16 mouse cellular contexts compared by ENCODE assay signal in the genomic region with DNA sequence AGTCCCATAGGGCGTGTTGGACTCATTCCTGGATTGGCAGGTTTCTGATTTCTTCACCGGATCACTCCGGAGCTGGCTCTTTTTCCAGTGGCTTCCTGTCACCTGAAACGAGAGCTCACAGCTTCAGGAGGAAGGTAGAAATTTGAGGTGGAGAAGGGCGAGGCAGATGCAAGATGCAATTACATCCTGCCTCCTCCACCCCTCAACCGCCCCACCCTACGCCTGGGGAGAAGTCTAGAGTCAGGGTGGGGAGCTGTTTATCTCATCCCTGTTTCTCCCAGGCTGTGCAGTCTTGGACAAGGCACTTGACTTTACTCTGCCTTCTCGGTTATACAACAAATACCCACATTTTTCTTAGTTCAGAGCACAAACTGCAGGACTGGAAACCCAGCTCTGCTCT.
DNase-seq lines count a peak whose midpoint lies in the region; ATAC-seq and TF ChIP-seq lines count a peak whose summit lies in the region.
"Had no signal": no experiment of that assay in that cellular context is flagged by ENCODE, and none has a peak within 500 bp of the region (broad histone marks: within the 10 kb centered on the region; RNA-seq: fewer than 3 reads in every experiment).

No protein-coding gene starts in this region.

- 0 out of 2 replicates have a peak overlapping the region, but pooled peaks have one; percentile 8 for H3K9ac ChIP-seq in liver, embryonic 16.5 days (ENCODE audit: low read depth, low read length)
- H3K9ac ChIP-seq in heart, embryonic 12.5 days: no peak overlapping the region
- H3K9ac ChIP-seq: embryonic facial prominence, embryonic 13.5 days; forebrain, postnatal 0 days; lung, embryonic 14.5 days had no signal

- no peak overlapping the region for H3K27ac ChIP-seq in liver, embryonic 16.5 days (ENCODE audit: low read length)
- no peak overlapping the region for H3K27ac ChIP-seq in heart, embryonic 12.5 days (ENCODE audit: poor library complexity, severe bottlenecking)
- H3K27ac ChIP-seq: embryonic facial prominence, embryonic 13.5 days had no signal

- 60% methylated on average over 8 of the region's 8 CpGs for WGBS in liver, embryonic 16.5 days (ENCODE audit: insufficient replicate concordance)
- 76% methylated on average over 8 of the region's 8 CpGs for WGBS in heart, embryonic 12.5 days

- no peak for TF ChIP-seq CTCF in E14TG2a.4 (conservative IDR thresholded peaks at IDR 0.05; ENCODE audit: low read length)

- H3K27me3 ChIP-seq in E14TG2a.4 (ENCODE audit: insufficient read depth, low read length): no peaks in the 10 kb centered on the region
- H3K27me3 ChIP-seq in liver, embryonic 16.5 days (ENCODE audit: control insufficient read depth, insufficient read depth, low read depth, low read length): no peaks in the 10 kb centered on the region
- H3K27me3 ChIP-seq in heart, embryonic 12.5 days (replicated peaks): no peaks in the 10 kb centered on the region
- H3K27me3 ChIP-seq: embryonic facial prominence, embryonic 13.5 days; Patski had no signal

- peak; percentile 73 for ATAC-seq in liver, embryonic 16.5 days (ENCODE audit: low read depth)
- no peak for ATAC-seq in heart, embryonic 12.5 days (ENCODE audit: insufficient number of reproducible peaks, low FRiP score)
- ATAC-seq: forebrain, postnatal 0 days; Patski had no signal

- peak overlapping the region; percentile 66 for H3K4me3 ChIP-seq in E14TG2a.4 (replicated peaks; ENCODE audit: low read length)
- no peak overlapping the region for H3K4me3 ChIP-seq in liver, embryonic 16.5 days (ENCODE audit: low read depth, low read length)
- no peak overlapping the region for H3K4me3 ChIP-seq in heart, embryonic 12.5 days
- H3K4me3 ChIP-seq: embryonic facial prominence, embryonic 13.5 days; myocyte had no signal

- DNase-seq in gastrocnemius, postnatal 25 days: peak; percentile 43
- no peak for DNase-seq in gastrocnemius, postnatal 10 days
- peak; percentile 66 for DNase-seq in ZHBTc4 (ENCODE audit: low read depth, low spot score)
- DNase-seq in adipocyte (ENCODE audit: low spot score): no peak
- DNase-seq in retina, embryonic 14.5 days (ENCODE audit: low spot score): no peak
- DNase-seq: adrenal gland, postnatal 10 days; cerebellum, postnatal 10 days; forebrain, postnatal 0 days; lung, embryonic 14.5 days had no signal

- peaks cover 58% of the 10 kb centered on the region for H3K4me1 ChIP-seq in E14TG2a.4 (replicated peaks; ENCODE audit: low read depth, low read length)
- peaks cover 40% of the 10 kb centered on the region for H3K4me1 ChIP-seq in liver, embryonic 16.5 days (ENCODE audit: control insufficient read depth, low read depth, low read length)
- peaks cover 19% of the 10 kb centered on the region for H3K4me1 ChIP-seq in heart, embryonic 12.5 days (replicated peaks)

- H3K9me3 ChIP-seq in E14TG2a.4 (ENCODE audit: low read length): peaks cover 37% of the 10 kb centered on the region
- H3K9me3 ChIP-seq in liver, embryonic 16.5 days (replicated peaks; ENCODE audit: control insufficient read depth, low read length): no peaks in the 10 kb centered on the region
- peaks cover 5% of the 10 kb centered on the region; the same call in 1 of the 2 replicates for H3K9me3 ChIP-seq in heart, embryonic 12.5 days (replicated peaks)
- H3K9me3 ChIP-seq: embryonic facial prominence, embryonic 13.5 days had no signal

- peak overlapping the region; percentile 28; the same call in 1 of the 2 replicates for H3K4me2 ChIP-seq in liver, embryonic 16.5 days (ENCODE audit: low read depth, low read length)
- no peak overlapping the region for H3K4me2 ChIP-seq in heart, embryonic 12.5 days
- H3K4me2 ChIP-seq: embryonic facial prominence, embryonic 13.5 days; lung, embryonic 14.5 days; midbrain, embryonic 11.5 days had no signal

- H3K36me3 ChIP-seq in E14TG2a.4 (ENCODE audit: insufficient read depth, low read length): peaks cover 15% of the 10 kb centered on the region
- H3K36me3 ChIP-seq in liver, embryonic 16.5 days (ENCODE audit: control insufficient read depth, insufficient read depth): no peaks in the 10 kb centered on the region
- no peaks in the 10 kb centered on the region for H3K36me3 ChIP-seq in heart, embryonic 12.5 days
- H3K36me3 ChIP-seq: embryonic facial prominence, embryonic 13.5 days had no signal

Comparison
In these comparisons a context has a peak if more than half of its experiments do, and no peak if none do; other contexts are left out.
1. DNase-seq: peak in gastrocnemius, postnatal 25 days (single experiment) and ZHBTc4 (single experiment); none in gastrocnemius, postnatal 10 days (single experiment), adipocyte (single experiment) and retina, embryonic 14.5 days (single experiment).